Mouse (Mus musculus): ENCODE measurements at regions not wholly inside any gene's neighbourhood (a gene's known extent, or its start where the extent isn't known, plus 50 kb on each side); places are given as distances from the start of the nearest gene placed in this dataset.

DNA sequence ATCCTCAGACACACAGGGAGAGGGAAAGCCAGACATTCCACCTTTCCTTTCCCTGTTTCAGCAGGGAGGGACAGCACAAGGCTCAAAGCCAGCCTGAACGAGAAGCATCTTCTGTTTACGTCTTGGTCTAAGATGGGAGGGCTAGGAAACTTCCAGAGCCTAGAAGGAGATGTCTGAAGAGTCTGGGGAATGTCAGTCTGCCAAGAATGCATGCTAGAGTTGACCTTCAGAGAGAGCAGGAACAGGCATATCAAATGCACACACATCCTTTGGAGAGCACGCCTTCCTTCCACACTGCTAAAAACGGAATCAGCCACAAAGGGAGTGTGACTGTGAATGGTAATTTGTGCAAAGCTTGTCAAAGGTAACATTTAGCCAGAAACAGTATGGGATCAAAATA lies 179.7 kb upstream of the Slc24a5 start:
- TF ChIP-seq CTCF (IDR thresholded peaks at IDR 0.05; ENCODE audit: control insufficient read depth, insufficient read depth, insufficient read length), result no peak
- no peak for TF ChIP-seq CEBPB (IDR thresholded peaks at IDR 0.05; ENCODE audit: low read depth)
- TF ChIP-seq MAX (IDR thresholded peaks at IDR 0.05), result no peak
- TF ChIP-seq MYOG (IDR thresholded peaks at IDR 0.05; ENCODE audit: control insufficient read depth, extremely low read depth, insufficient read length), result no peak
- no peak for TF ChIP-seq USF1 (IDR thresholded peaks at IDR 0.05; ENCODE audit: low read depth)
